Mouse (Mus musculus): ENCODE measurements around the gene Dtymk. TPM values are rescaled to one million over a fixed set of nuclear protein-coding genes. Genes with fewer than 3 reads are reported as not detected.
A peak's percentile ranks its signal among the peaks of the same experiment; 100 is the strongest.
"Not testable (repeated sequence)": the region's sequence is repeated elsewhere in the genome, so short reads cannot be mapped to it uniquely, and the experiment has no call there.

Gene Dtymk
- polyA plus RNA-seq, 1 experiment from 2014 or later, result 324 TPM

GRCm38 (mm10) chr1:93832754-93833360 lies 31.1 kb upstream of the Dtymk start:
- H3K4me1 ChIP-seq (replicated peaks; ENCODE audit: control insufficient read depth, insufficient read depth, low read length); H3K9me3 ChIP-seq (ENCODE audit: control insufficient read depth, low read length); H3K4me2 ChIP-seq; H3K27me3 ChIP-seq (replicated peaks; ENCODE audit: control insufficient read depth, insufficient read depth, low read length); DNase-seq (ENCODE audit: low spot score); H3K27ac ChIP-seq (ENCODE audit: low read depth, low read length); H3K4me3 ChIP-seq (ENCODE audit: low read depth, low read length); H3K9ac ChIP-seq (ENCODE audit: low read depth, low read length); H3K36me3 ChIP-seq (ENCODE audit: control insufficient read depth, insufficient read depth, low read length): not testable (repeated sequence)
- 41% methylated on average over 4 of the region's 4 CpGs for WGBS
- 0 out of 2 replicates have a peak, but pooled peaks have one; percentile 37 for ATAC-seq (replicated peaks; ENCODE audit: low FRiP score)

DNA sequence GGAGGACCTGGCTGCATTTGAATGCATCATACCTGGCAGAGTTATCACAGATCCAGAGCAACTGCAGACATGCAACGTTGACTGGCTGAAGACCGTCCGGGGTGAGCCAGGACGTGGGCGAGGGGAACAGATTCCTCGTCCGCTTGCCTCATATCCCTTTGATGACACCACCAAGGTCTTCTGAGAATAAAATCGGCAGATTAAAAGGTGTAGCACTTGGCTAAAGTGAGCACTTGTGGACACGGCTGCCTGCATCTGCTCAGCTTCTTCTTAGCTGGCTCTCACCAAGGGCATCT lies 24.8 kb upstream of the Dtymk start:
- H3K9ac ChIP-seq (ENCODE audit: low read depth, low read length), result no peak overlapping the region
- ATAC-seq (replicated peaks; ENCODE audit: low FRiP score) (no peak), DNase-seq (ENCODE audit: low spot score) (no peak)
- H3K36me3 ChIP-seq (ENCODE audit: control insufficient read depth, insufficient read depth, low read length), result peaks cover under 1% of the 10 kb centered on the region; the same call in 1 of the 2 replicates
- H3K9me3 ChIP-seq (ENCODE audit: control insufficient read depth, low read length), result no peaks in the 10 kb centered on the region
- WGBS, result 90% methylated on average over 9 of the region's 9 CpGs
- peak overlapping the region; percentile 78 for H3K4me2 ChIP-seq
- peak overlapping the region; percentile 65; the same call in 1 of the 2 replicates for H3K4me3 ChIP-seq (ENCODE audit: low read depth, low read length)
- no peak overlapping the region for H3K27ac ChIP-seq (ENCODE audit: low read depth, low read length)
- H3K27me3 ChIP-seq (replicated peaks; ENCODE audit: control insufficient read depth, insufficient read depth, low read length), result no peaks in the 10 kb centered on the region
- H3K4me1 ChIP-seq (replicated peaks; ENCODE audit: control insufficient read depth, insufficient read depth, low read length), result peaks cover 10% of the 10 kb centered on the region

DNA sequence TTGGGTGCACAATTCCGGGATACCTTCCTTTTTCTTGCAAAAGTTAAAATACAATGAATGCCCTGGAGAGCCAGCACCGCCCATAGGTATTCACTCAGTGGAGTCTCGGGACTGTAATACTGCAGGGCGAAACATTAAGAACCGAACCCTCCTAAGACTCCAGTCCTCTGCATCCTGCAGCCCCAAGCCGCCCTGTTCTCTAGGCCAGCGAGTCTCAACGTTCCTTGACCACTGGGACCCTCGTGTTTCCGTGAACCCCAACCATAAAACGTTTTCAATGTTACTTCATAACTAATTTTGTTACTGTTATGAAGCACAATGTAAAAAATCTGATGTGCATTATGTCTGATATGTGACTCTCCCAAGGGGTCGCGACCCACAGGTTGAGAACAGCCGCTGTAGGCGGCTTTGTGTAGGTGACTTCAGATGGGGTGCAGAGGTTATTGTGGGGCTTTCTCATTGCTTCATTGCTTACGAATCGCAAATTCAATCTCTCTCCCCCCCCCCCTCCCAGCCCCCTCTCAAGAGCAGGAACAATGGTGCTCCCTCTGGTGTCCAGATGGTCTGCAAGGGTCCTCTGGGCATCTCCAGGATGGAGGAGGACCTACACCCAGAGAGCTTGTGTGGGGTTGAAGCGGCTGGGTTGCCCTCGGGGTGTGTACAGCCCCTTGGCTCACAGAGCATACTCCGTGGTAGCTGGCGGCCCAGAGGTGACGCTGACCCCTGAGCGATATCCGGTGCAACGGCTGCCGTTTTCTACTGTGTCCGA lies 24.2 kb upstream of the Dtymk start:
- DNase-seq (ENCODE audit: low spot score), result no peak
- 40% methylated on average over 27 of the region's 27 CpGs for WGBS
- H3K9ac ChIP-seq (ENCODE audit: low read depth, low read length), result peak overlapping the region; percentile 61

DNA sequence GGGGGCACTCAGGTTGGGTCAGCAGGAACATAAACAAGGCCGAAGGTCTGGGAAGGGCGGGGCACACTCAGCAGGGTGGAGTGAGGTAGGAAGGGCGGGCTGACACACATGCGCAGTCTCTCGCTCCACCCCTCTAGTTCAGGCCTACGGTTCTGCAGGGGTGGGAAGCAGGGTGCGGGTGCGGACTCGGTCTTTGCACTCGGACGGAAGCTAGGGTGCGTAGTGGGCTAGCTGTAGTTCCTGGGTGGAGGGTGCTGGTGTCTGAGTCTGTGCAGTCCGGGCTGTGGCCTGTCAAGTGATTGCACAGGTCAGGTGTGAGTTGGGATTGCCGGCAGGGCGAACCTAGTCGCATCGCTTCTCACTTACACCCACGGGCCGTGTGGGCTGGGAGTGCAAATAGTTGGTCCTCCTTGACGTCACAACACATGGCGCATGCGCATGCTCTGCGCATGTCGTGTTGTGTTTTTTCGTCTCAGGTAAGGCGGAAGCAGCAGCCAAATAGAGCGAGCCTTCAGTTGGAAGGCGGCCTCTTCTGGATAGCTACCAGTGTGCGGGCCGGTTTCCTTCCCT lies 23.5 kb upstream of the Dtymk start:
- H3K4me1 ChIP-seq (replicated peaks; ENCODE audit: control insufficient read depth, insufficient read depth, low read length), result peaks cover 10% of the 10 kb centered on the region
- H3K4me2 ChIP-seq, result peak overlapping the region; percentile 78
- WGBS, result under 1% methylated on average over 30 of the region's 30 CpGs

More for the DNA sequence above, 24.2 kb upstream of the Dtymk start:
- ATAC-seq (replicated peaks; ENCODE audit: low FRiP score), result no peak
- Histone ChIP-seq H3K4me2 (peak overlapping the region; percentile 78), H3K36me3 (ENCODE audit: control insufficient read depth, insufficient read depth, low read length) (peaks cover 6% of the 10 kb centered on the region; the same call in 1 of the 2 replicates), H3K9me3 (ENCODE audit: control insufficient read depth, low read length) (no peaks in the 10 kb centered on the region), H3K4me1 (replicated peaks; ENCODE audit: control insufficient read depth, insufficient read depth, low read length) (peaks cover 10% of the 10 kb centered on the region), H3K27ac (ENCODE audit: low read depth, low read length) (peak overlapping the region; percentile 96), H3K27me3 (replicated peaks; ENCODE audit: control insufficient read depth, insufficient read depth, low read length) (no peaks in the 10 kb centered on the region), H3K4me3 (ENCODE audit: low read depth, low read length) (peak overlapping the region; percentile 65)

DNA sequence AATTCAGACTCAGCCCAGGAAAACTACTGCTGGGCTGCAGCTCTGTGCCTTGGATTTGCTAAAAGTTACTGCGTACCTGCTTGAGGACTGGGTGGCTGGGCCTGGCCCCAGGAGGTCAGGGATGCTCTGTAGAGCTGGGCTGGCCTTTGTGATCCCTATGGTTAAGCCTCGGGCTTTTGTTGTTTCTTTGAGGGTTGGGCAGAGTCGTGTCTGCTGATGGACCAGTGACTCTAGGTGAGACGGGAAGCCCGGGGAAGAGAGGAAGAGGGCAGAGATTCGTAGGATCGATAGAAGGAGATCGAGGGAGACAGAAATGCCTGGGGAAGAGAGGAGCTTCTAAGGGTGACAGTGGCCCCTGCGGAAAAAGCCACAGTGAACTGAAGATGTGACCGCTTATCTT lies 22.9 kb upstream of the Dtymk start, which contains the start of gene D2hgdh:
Gene D2hgdh (plus strand): TSS at position 301 of the 400 bp plus-strand sequence.
- H3K4me1 ChIP-seq (replicated peaks; ENCODE audit: control insufficient read depth, insufficient read depth, low read length), result peaks cover 10% of the 10 kb centered on the region
- peak within 1 kb of the TSS; percentile 96 for H3K27ac ChIP-seq (ENCODE audit: low read depth, low read length)
- peaks cover 16% of the 10 kb centered on the region; the same call in 1 of the 2 replicates for H3K36me3 ChIP-seq (ENCODE audit: control insufficient read depth, insufficient read depth, low read length)
- peak within 1 kb of the TSS; percentile 78 for H3K4me2 ChIP-seq
- H3K9me3 ChIP-seq (ENCODE audit: control insufficient read depth, low read length), result no peaks in the 10 kb centered on the region
- ATAC-seq (replicated peaks; ENCODE audit: low FRiP score) (peak; percentile 33), DNase-seq (ENCODE audit: low spot score) (no peak)
- H3K9ac ChIP-seq (ENCODE audit: low read depth, low read length), result peak within 1 kb of the TSS; percentile 61
- H3K4me3 ChIP-seq (ENCODE audit: low read depth, low read length), result peak within 1 kb of the TSS; percentile 65
- H3K27me3 ChIP-seq (replicated peaks; ENCODE audit: control insufficient read depth, insufficient read depth, low read length), result no peaks in the 10 kb centered on the region
- WGBS, result 13% methylated on average over 10 of the region's 10 CpGs

More for the DNA sequence above, 23.5 kb upstream of the Dtymk start:
- DNase-seq (ENCODE audit: low spot score) (peak; percentile 91), ATAC-seq (replicated peaks; ENCODE audit: low FRiP score) (peak; percentile 98)
- H3K36me3 ChIP-seq (ENCODE audit: control insufficient read depth, insufficient read depth, low read length), result peaks cover 11% of the 10 kb centered on the region; the same call in 1 of the 2 replicates
- H3K9ac ChIP-seq (ENCODE audit: low read depth, low read length), result peak overlapping the region; percentile 61
- H3K4me3 ChIP-seq (ENCODE audit: low read depth, low read length), result peak overlapping the region; percentile 65
- H3K27ac ChIP-seq (ENCODE audit: low read depth, low read length), result peak overlapping the region; percentile 96
- no peaks in the 10 kb centered on the region for H3K9me3 ChIP-seq (ENCODE audit: control insufficient read depth, low read length)
- H3K27me3 ChIP-seq (replicated peaks; ENCODE audit: control insufficient read depth, insufficient read depth, low read length), result no peaks in the 10 kb centered on the region

DNA sequence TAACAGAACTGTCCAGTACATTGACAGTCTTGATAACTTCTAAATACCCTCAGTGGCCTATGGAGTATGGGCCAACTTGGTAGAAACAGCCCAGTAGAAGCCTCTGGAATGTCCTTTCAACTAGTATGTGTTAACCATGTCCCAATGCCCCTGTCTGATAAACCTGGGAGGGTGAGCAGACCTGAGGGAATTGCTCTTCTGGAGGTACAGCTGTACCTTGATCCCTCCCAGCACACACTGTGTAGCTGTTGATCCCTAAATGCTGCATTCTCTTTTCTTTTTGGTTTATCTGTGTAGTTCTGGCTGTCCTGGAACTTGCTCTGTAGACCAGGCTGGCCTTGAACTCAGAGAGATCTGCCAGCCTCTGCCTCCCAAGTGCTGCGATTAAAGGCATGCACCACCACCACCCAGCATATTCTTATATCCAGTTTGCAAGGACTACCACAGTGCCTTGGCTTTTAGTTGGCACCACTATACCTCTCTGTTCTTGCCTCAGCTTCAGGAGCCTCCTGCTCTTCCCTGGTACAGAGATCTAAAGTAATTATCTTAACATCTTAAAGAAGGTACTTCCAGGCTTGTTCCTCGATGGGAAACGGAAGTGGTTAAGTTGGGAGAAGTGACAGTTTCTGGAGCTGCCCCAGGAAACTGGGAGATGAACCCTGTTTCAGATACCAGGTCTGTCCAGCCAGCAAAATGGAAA lies 22.2 kb upstream of the Dtymk start:
- Histone ChIP-seq H3K27me3 (replicated peaks; ENCODE audit: control insufficient read depth, insufficient read depth, low read length) (no peaks in the 10 kb centered on the region), H3K36me3 (ENCODE audit: control insufficient read depth, insufficient read depth, low read length) (peaks cover 18% of the 10 kb centered on the region; the same call in 1 of the 2 replicates), H3K9ac (ENCODE audit: low read depth, low read length) (peak overlapping the region; percentile 61), H3K4me1 (replicated peaks; ENCODE audit: control insufficient read depth, insufficient read depth, low read length) (peaks cover 10% of the 10 kb centered on the region), H3K4me3 (ENCODE audit: low read depth, low read length) (peak overlapping the region; percentile 65; the same call in 1 of the 2 replicates), H3K4me2 (peak overlapping the region; percentile 78), H3K9me3 (ENCODE audit: control insufficient read depth, low read length) (no peaks in the 10 kb centered on the region), H3K27ac (ENCODE audit: low read depth, low read length) (peak overlapping the region; percentile 96)
- no peak for ATAC-seq (replicated peaks; ENCODE audit: low FRiP score)
- 78% methylated on average over 3 of the region's 3 CpGs for WGBS
- DNase-seq (ENCODE audit: low spot score), result no peak

DNA sequence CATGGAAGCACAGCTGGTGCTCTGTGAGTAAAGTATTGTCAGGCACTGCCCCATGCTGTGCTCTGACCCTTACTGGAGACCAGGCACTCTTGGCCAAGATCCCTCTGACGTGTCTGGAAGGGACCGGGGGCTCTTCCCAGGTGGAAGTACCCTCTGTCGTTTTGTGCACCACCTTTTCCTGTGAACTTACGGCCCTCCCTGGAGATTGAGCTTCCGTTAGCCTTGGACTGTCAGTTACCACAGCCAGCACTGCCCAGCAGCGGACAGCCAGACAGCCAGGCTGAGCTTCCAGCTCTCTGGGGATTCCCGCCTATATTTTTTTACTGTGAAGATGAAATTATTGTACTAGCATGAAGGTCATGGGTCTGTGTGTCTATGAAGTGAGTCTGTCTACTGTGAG lies 17.0 kb upstream of the Dtymk start:
- 95% methylated on average over 7 of the region's 7 CpGs for WGBS
- Histone ChIP-seq H3K4me1 (replicated peaks; ENCODE audit: control insufficient read depth, insufficient read depth, low read length) (no peaks in the 10 kb centered on the region; the same call in 1 of the 2 replicates), H3K36me3 (ENCODE audit: control insufficient read depth, insufficient read depth, low read length) (peaks cover 59% of the 10 kb centered on the region), H3K27me3 (replicated peaks; ENCODE audit: control insufficient read depth, insufficient read depth, low read length) (no peaks in the 10 kb centered on the region), H3K4me3 (ENCODE audit: low read depth, low read length) (no peak overlapping the region), H3K9ac (ENCODE audit: low read depth, low read length) (no peak overlapping the region), H3K9me3 (ENCODE audit: control insufficient read depth, low read length) (no peaks in the 10 kb centered on the region), H3K27ac (ENCODE audit: low read depth, low read length) (no peak overlapping the region), H3K4me2 (no peak overlapping the region)
- no peak for ATAC-seq (replicated peaks; ENCODE audit: low FRiP score)
- DNase-seq (ENCODE audit: low spot score), result no peak

GRCm38 (mm10) chr1:93817823-93818532 lies 16.2 kb upstream of the Dtymk start:
- Histone ChIP-seq H3K9me3 (ENCODE audit: control insufficient read depth, low read length) (no peaks in the 10 kb centered on the region), H3K4me3 (ENCODE audit: low read depth, low read length) (no peak overlapping the region), H3K4me2 (no peak overlapping the region), H3K27me3 (replicated peaks; ENCODE audit: control insufficient read depth, insufficient read depth, low read length) (no peaks in the 10 kb centered on the region), H3K27ac (ENCODE audit: low read depth, low read length) (no peak overlapping the region), H3K9ac (ENCODE audit: low read depth, low read length) (no peak overlapping the region), H3K36me3 (ENCODE audit: control insufficient read depth, insufficient read depth, low read length) (peaks cover 65% of the 10 kb centered on the region), H3K4me1 (replicated peaks; ENCODE audit: control insufficient read depth, insufficient read depth, low read length) (no peaks in the 10 kb centered on the region)
- 88% methylated on average over 8 of the region's 8 CpGs for WGBS
- no peak for ATAC-seq (replicated peaks; ENCODE audit: low FRiP score)
- no peak for DNase-seq (ENCODE audit: low spot score)
